Mouse (Mus musculus) embryo, embryonic 11.5 days (tissue): ENCODE results near the gene Slc44a3.

ENCODE experiments used
- DNase-seq: peaks from one replicate; pipeline ENCODE4 v3.0.0-alpha.2; 2012; ENCODE audit warnings: low read depth, low spot score

The Slc44a3 gene

GRCm38 (mm10) chr3:121427520-121427908, 104.7 kb downstream of the Slc44a3 start:
- peak; percentile 79 for DNase-seq

GRCm38 (mm10) chr3:121426621-121427519, 105.3 kb downstream of the Slc44a3 start:
- DNase-seq: peak; percentile 76

- peak; percentile 91 for DNase-seq
Measured at GRCm38 (mm10) chr3:121425861-121426620, 106.2 kb downstream of the Slc44a3 start, which contains the start of gene Cnn3. Gene Cnn3 (plus strand): TSS chr3:121426497.

- no peak for DNase-seq
Measured at GRCm38 (mm10) chr3:121422405-121422804, 109.8 kb downstream of the Slc44a3 start.

- DNase-seq: no peak
Measured at GRCm38 (mm10) chr3:121418850-121419435, 113.3 kb downstream of the Slc44a3 start.

GRCm38 (mm10) chr3:121418251-121418601, 114.0 kb downstream of the Slc44a3 start:
- DNase-seq: no peak

- no peak for DNase-seq
Measured at GRCm38 (mm10) chr3:121417379-121418250, 114.6 kb downstream of the Slc44a3 start.

- DNase-seq: no peak
Measured at GRCm38 (mm10) chr3:121416171-121417154, 115.7 kb downstream of the Slc44a3 start.

- no peak for DNase-seq
Measured at GRCm38 (mm10) chr3:121411450-121411849, 120.8 kb downstream of the Slc44a3 start.
